26 mouse cellular contexts compared by ENCODE assay signal in the genomic region with DNA sequence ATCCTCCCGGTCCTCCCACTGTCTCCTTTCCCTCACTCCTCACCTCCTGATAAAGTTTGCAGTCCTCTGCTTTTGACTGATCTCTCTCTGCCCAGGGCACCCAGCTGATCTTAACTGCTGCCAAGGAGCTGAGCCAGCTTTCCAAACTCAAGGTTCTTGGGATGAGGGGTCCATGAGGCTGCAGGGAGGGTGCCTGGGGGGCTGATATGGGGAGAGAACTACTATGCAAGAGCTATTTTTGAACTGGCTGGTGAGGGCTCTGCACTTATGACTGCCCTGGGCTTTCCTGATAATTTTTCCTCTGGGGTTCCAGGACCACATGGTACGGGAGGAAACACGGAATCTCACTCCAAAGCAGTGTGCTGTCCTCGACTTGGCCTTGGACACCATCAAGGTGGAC. TPM values are rescaled to one million over a fixed set of nuclear protein-coding genes. Genes with fewer than 3 reads are reported as not detected.
DNase-seq lines count a peak whose midpoint lies in the region; ATAC-seq and TF ChIP-seq lines count a peak whose summit lies in the region.
"Had no signal": no experiment of that assay in that cellular context is flagged by ENCODE, and none has a peak within 500 bp of the region (broad histone marks: within the 10 kb centered on the region; RNA-seq: fewer than 3 reads in every experiment).

No protein-coding gene starts in this region.

- peak overlapping the region; percentile 41; the same call in 1 of the 2 replicates for H3K27ac ChIP-seq in heart, embryonic 12.5 days (ENCODE audit: poor library complexity, severe bottlenecking)
- peak overlapping the region; percentile 41 for H3K27ac ChIP-seq in heart, embryonic 15.5 days
- 0 out of 2 replicates have a peak overlapping the region, but pooled peaks have one; percentile 13 for H3K27ac ChIP-seq in midbrain, embryonic 10.5 days (replicated peaks)
- no peak overlapping the region for H3K27ac ChIP-seq in midbrain, postnatal 0 days (ENCODE audit: low read depth, low read length)
- H3K27ac ChIP-seq: embryonic facial prominence, embryonic 15.5 days; gastrocnemius, adult 2 months; hindbrain, embryonic 14.5 days; hindbrain, postnatal 0 days had no signal

- TF ChIP-seq CTCF in midbrain, postnatal 0 days (IDR thresholded peaks at IDR 0.05): no peak

- H3K4me2 ChIP-seq in heart, embryonic 12.5 days: no peak overlapping the region; the same call in 1 of the 2 replicates
- H3K4me2 ChIP-seq in heart, embryonic 15.5 days: peak overlapping the region; percentile 11; the same call in 1 of the 2 replicates
- no peak overlapping the region for H3K4me2 ChIP-seq in midbrain, postnatal 0 days (ENCODE audit: low read depth, low read length, poor library complexity, severe bottlenecking)
- H3K4me2 ChIP-seq: embryonic facial prominence, embryonic 12.5 days; embryonic facial prominence, embryonic 15.5 days; hindbrain, embryonic 14.5 days had no signal

- no peaks in the 10 kb centered on the region for H3K9me3 ChIP-seq in heart, embryonic 12.5 days (replicated peaks)
- H3K9me3 ChIP-seq in heart, embryonic 15.5 days (replicated peaks): no peaks in the 10 kb centered on the region
- no peaks in the 10 kb centered on the region for H3K9me3 ChIP-seq in midbrain, embryonic 10.5 days (replicated peaks)
- H3K9me3 ChIP-seq in midbrain, postnatal 0 days (ENCODE audit: low read length): no peaks in the 10 kb centered on the region
- H3K9me3 ChIP-seq: embryonic facial prominence, embryonic 12.5 days; embryonic facial prominence, embryonic 15.5 days had no signal

- no peak overlapping the region for H3K4me3 ChIP-seq in heart, embryonic 12.5 days
- no peak overlapping the region for H3K4me3 ChIP-seq in heart, embryonic 15.5 days
- no peak overlapping the region for H3K4me3 ChIP-seq in midbrain, embryonic 10.5 days
- H3K4me3 ChIP-seq in midbrain, postnatal 0 days (ENCODE audit: low read depth, low read length): no peak overlapping the region
- H3K4me3 ChIP-seq: embryonic facial prominence, embryonic 12.5 days; embryonic facial prominence, embryonic 15.5 days; gastrocnemius, adult 2 months had no signal

- DNase-seq in heart, adult 8-10 months (ENCODE audit: low spot score): no peak
- DNase-seq in heart, adult 11 months: no peak
- no peak for DNase-seq in midbrain, embryonic 10.5 days (ENCODE audit: low spot score)
- no peak for DNase-seq in midbrain, postnatal 0 days (ENCODE audit: low spot score)
- peak; percentile 29 for DNase-seq in heart, postnatal 4 days
- no peak for DNase-seq in spleen, postnatal 14 days (ENCODE audit: low spot score in 2 of 2)
- DNase-seq: adrenal gland, adult 2 months; adrenal gland, postnatal 14 days; cerebellum, adult 11 months; cerebellum, adult 2 months; cerebellum, adult 9-11 months; cerebellum, postnatal 25 days; forebrain, postnatal 0 days; gastrocnemius, adult 2 months; gastrocnemius, postnatal 14 days; kidney, adult 18-20 months had no signal

- H3K36me3 ChIP-seq in heart, embryonic 12.5 days: peaks cover 22% of the 10 kb centered on the region
- H3K36me3 ChIP-seq in heart, embryonic 15.5 days: peaks cover 8% of the 10 kb centered on the region
- peaks cover 54% of the 10 kb centered on the region for H3K36me3 ChIP-seq in midbrain, embryonic 10.5 days
- H3K36me3 ChIP-seq in midbrain, postnatal 0 days (ENCODE audit: insufficient read depth, low read length): peaks cover 53% of the 10 kb centered on the region
- H3K36me3 ChIP-seq: embryonic facial prominence, embryonic 12.5 days had no signal

- H3K27me3 ChIP-seq in heart, embryonic 12.5 days (replicated peaks): no peaks in the 10 kb centered on the region
- no peaks in the 10 kb centered on the region for H3K27me3 ChIP-seq in heart, embryonic 15.5 days
- H3K27me3 ChIP-seq in midbrain, embryonic 10.5 days (ENCODE audit: low read depth, poor library complexity, severe bottlenecking): no peaks in the 10 kb centered on the region
- no peaks in the 10 kb centered on the region for H3K27me3 ChIP-seq in midbrain, postnatal 0 days (ENCODE audit: insufficient read depth, low read length)
- H3K27me3 ChIP-seq: embryonic facial prominence, embryonic 12.5 days; embryonic facial prominence, embryonic 15.5 days had no signal

- ATAC-seq in heart, embryonic 12.5 days (ENCODE audit: insufficient number of reproducible peaks, low FRiP score): peak; percentile 18; the same call in 1 of the 2 replicates
- ATAC-seq in heart, embryonic 15.5 days (replicated peaks; ENCODE audit: insufficient number of reproducible peaks, insufficient read depth, low FRiP score, low read depth): peak; percentile 54
- no peak for ATAC-seq in midbrain, postnatal 0 days (ENCODE audit: low FRiP score)
- ATAC-seq: CD4-positive, CD25-positive, alpha-beta regulatory T cell, adult 4 months; forebrain, embryonic 14.5 days; forebrain, postnatal 0 days; hindbrain, postnatal 0 days; inflammation-experienced regulatory T-cells, adult 6 months; intestine, embryonic 16.5 days had no signal

- no peak overlapping the region for H3K9ac ChIP-seq in heart, embryonic 12.5 days
- H3K9ac ChIP-seq in heart, embryonic 15.5 days: no peak overlapping the region
- H3K9ac ChIP-seq in midbrain, postnatal 0 days (replicated peaks; ENCODE audit: low read length, poor library complexity, severe bottlenecking): no peak overlapping the region
- H3K9ac ChIP-seq: embryonic facial prominence, embryonic 12.5 days; embryonic facial prominence, embryonic 15.5 days; forebrain, postnatal 0 days; hindbrain, embryonic 14.5 days had no signal

- peaks cover 22% of the 10 kb centered on the region for H3K4me1 ChIP-seq in heart, embryonic 12.5 days (replicated peaks)
- H3K4me1 ChIP-seq in heart, embryonic 15.5 days (replicated peaks): peaks cover 15% of the 10 kb centered on the region
- peaks cover 9% of the 10 kb centered on the region for H3K4me1 ChIP-seq in midbrain, embryonic 10.5 days
- H3K4me1 ChIP-seq in midbrain, postnatal 0 days (ENCODE audit: insufficient read depth, low read length): no peaks in the 10 kb centered on the region

- WGBS in heart, embryonic 12.5 days: 35% methylated on average over 4 of the region's 4 CpGs
- 24% methylated on average over 4 of the region's 4 CpGs for WGBS in heart, embryonic 15.5 days
- WGBS in midbrain, embryonic 10.5 days: 93% methylated on average over 4 of the region's 4 CpGs
- WGBS in midbrain, postnatal 0 days: 94% methylated on average over 4 of the region's 4 CpGs

RNA-seq across cellular contexts. Expression of a gene that starts 8.4 kb away (rescaled TPM):
- 0.21 TPM in 1 of 2 replicates, not detected in the other for polyA plus RNA-seq in heart, embryonic 12.5 days (2016; fragmentation: Nextera tagmentation; extraction: Ambion mirVana)
- under 1 TPM in 1 of 4 experiments, not detected in 3; 0.09 TPM for total RNA-seq in heart, adult 8-10 months (2022)
- polyA plus RNA-seq in heart, embryonic 15.5 days (2015; fragmentation: Nextera tagmentation; extraction: Ambion mirVana): 0.19 and 0.25 TPM in 2 replicates
- 0.57 TPM in 2 replicates for polyA plus RNA-seq in midbrain, embryonic 10.5 days (2016; fragmentation: Nextera tagmentation; extraction: Ambion mirVana)
- total RNA-seq in midbrain, postnatal 0 days (2014; rRNA removed): 0.44 and 0.47 TPM in 2 replicates
- 0.17 and 0.54 TPM in 2 replicates for polyA plus RNA-seq in midbrain, postnatal 0 days (2015; fragmentation: Nextera tagmentation; extraction: Ambion mirVana)
- under 1 TPM; 0.05 to 0.14 TPM for total RNA-seq in heart, postnatal 4 days (2021)
- polyA plus RNA-seq: CD4-positive, CD25-positive, alpha-beta regulatory T cell, adult 4 months; inflammation-experienced regulatory T-cells, adult 6 months had no signal
